Mouse (Mus musculus) erythroblast, embryonic 14.5 days (primary cell): Measurements from ENCODE around the gene Srd5a3. TPM values are rescaled to one million over a fixed set of nuclear protein-coding genes. Genes with fewer than 3 reads are reported as not detected.

ENCODE experiments used
- H3K27me3 ChIP-seq: 2 replicates; pipeline ENCODE4 v1.6.1; 2012; ENCODE audit warnings: inconsistent platforms; ENCODE audit not compliant: control insufficient read depth
- H3K36me3 ChIP-seq: 2 replicates; pipeline ENCODE4 v1.6.1; 2012; ENCODE audit warnings: mild to moderate bottlenecking, inconsistent platforms; ENCODE audit not compliant: control insufficient read depth
- H3K4me1 ChIP-seq: 2 replicates; pipeline ENCODE4 v1.6.1; 2012; ENCODE audit warnings: inconsistent platforms; ENCODE audit not compliant: control insufficient read depth
- H3K4me3 ChIP-seq: replicated peaks from 2 replicates; pipeline ENCODE3; 2012; ENCODE audit warnings: moderate library complexity, mild to moderate bottlenecking, inconsistent platforms
- H3K9me3 ChIP-seq: 2 replicates; pipeline ENCODE4 v1.6.1; 2012; ENCODE audit warnings: low read length, inconsistent platforms, mixed read lengths; ENCODE audit not compliant: control insufficient read depth
- GATA1 ChIP-seq: IDR thresholded peaks from 2 replicates; pipeline ENCODE4 v1.6.1; 2012; ENCODE audit warnings: low read length, inconsistent platforms, mixed read lengths
- TAL1 ChIP-seq: IDR thresholded peaks from 3 replicates; pipeline ENCODE4 v1.6.1; 2012; ENCODE audit warnings: low read length, inconsistent platforms, mixed read lengths
- polyA plus RNA-seq: library from polyadenylated mRNA; stranded (reverse); fragments of >175 nt; gene quantifications from 2 replicates; pipeline ENCODE4 v1.2.3, GENCODE M21; 2012

Srd5a3 gene
- polyA plus RNA-seq, 1 experiment, result 4.1 TPM

DNA sequence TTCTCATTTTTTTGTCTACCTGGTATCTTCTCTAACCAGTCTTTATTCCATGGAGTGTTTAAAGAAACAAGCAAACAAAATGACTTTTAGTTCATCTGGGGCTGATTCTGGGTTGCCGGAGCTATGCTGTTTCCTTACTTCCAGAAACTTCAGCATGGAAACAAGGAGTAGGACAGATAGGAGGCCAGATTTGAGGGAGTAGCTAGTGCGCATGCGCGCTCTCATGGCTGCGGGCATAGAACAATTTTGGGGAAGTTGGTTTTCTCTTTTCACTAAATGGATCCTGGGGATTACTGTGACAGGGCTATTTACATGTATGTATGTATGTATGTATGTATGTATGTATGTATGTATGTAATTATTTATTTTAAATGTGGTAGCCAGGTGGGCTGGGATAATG is 39.1 kb downstream of the Srd5a3 start:
- no peak overlapping the region for H3K4me3 ChIP-seq
- peaks cover 22% of the 10 kb centered on the region for H3K27me3 ChIP-seq
- TF ChIP-seq GATA1 (no peak), TAL1 (no peak)
- peaks cover 18% of the 10 kb centered on the region for H3K4me1 ChIP-seq
- H3K9me3 ChIP-seq, result no peaks in the 10 kb centered on the region
- H3K36me3 ChIP-seq, result no peaks in the 10 kb centered on the region

DNA sequence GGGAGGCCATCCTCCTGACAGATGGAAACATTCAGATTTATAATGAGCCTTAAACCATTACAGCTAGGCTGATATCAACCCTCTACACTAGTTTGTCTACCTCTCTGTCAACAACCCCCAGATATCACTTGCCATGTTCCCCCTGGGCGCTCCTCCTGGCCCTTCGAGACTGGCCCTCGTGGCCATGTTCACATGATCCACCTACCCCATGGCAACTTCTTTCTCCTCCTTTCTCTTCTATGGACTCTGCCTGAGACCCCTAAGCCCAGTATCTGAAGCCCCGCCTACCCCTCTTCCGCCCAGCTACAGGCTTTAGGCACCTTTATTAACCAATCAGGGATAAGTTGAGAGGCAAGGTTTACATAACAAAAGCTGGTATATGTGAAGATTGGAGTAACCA is 39.7 kb downstream of the Srd5a3 start:
- Histone ChIP-seq H3K4me3 (no peak overlapping the region), H3K9me3 (no peaks in the 10 kb centered on the region), H3K4me1 (peaks cover 24% of the 10 kb centered on the region), H3K36me3 (no peaks in the 10 kb centered on the region), H3K27me3 (peaks cover 22% of the 10 kb centered on the region)
- TF ChIP-seq GATA1 (no peak), TAL1 (no peak)

DNA sequence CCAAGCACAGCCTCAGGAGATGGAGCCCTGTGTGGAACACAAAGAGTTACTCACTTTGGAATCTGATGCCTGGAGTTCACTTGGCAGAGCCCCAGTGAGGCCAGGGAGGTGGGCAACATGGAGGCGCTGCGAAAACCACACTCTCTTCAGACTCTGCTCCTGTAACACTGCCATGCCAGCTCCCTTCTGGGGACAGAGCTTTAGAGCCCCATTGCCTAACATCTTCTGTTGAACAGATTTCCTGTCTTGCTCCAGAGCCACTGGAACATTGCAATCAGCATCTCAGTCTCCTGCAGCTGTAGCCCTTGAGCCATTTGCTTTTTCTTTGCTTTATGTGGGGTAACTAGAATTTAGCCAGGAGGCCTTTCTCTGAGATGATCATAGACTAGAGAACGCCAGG is 42.3 kb downstream of the Srd5a3 start:
- peaks cover 13% of the 10 kb centered on the region for H3K36me3 ChIP-seq
- H3K27me3 ChIP-seq, result peaks cover 10% of the 10 kb centered on the region
- H3K9me3 ChIP-seq, result no peaks in the 10 kb centered on the region
- TF ChIP-seq TAL1 (no peak), GATA1 (no peak)
- H3K4me3 ChIP-seq, result no peak overlapping the region
- H3K4me1 ChIP-seq, result peaks cover 43% of the 10 kb centered on the region

DNA sequence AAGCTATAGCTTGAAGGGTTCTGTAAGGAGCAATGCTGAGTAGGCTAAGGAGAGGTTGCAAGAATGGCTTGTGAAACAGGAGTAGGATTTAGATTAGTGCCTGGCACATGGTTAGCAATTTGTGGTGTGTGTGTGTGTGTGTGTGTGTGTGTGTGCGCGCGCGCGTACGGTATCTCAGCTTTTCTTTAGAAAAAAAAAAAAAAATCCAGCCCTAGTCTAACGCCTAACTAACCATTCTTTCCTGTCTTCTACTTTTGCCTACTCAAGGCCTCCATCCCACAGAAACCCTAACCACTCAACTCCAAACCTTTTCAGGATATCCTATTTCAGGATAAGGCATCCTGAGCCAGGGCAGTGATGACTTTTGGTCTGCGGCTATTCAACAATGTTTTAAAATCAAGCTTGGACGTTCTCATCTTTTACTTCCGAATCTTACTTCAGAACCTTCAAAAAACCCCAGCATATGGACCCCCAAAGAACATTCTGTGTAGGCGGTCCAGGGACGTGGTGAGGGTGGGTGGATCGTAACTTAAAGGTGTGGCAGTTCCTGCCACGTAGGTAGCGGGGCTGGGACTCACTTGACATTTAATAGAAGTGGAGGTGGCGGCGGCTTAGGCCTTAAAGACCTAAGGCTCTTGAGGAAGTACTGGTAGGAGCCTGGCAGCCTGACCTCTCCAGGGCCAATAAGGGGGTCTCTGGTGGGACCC is 43.1 kb downstream of the Srd5a3 start:
- H3K27me3 ChIP-seq, result peaks cover 8% of the 10 kb centered on the region
- peaks cover 17% of the 10 kb centered on the region for H3K36me3 ChIP-seq
- peak overlapping the region; percentile 70 for H3K4me3 ChIP-seq
- no peak for TF ChIP-seq GATA1
- TF ChIP-seq TAL1, result no peak
- H3K4me1 ChIP-seq, result peaks cover 45% of the 10 kb centered on the region
- no peaks in the 10 kb centered on the region for H3K9me3 ChIP-seq

DNA sequence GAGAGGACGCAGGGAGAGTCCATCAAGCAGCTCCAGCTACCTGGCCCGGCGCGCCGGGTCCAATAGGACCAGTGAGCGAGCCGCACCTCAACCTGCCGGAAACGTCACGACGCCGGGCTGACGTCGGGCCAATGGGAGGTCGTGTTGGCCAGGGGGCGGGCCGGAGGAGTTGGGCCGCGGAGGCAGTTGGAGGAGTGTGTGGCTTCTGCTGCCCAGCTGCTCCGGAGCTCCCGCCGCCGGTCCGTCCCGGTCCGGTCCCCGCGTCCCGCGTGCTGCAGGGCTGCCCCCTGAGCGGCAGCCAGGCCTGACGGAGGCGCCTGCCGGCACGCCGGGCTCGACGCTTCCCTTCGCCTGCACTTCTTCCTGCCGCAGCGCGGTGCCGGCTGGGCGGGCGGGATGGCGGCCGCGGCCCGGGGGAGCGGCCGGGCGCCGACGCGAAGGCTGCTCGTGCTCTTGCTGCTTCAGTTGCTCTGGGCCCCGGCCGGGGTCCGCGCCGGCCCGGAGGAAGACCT is 43.7 kb downstream of the Srd5a3 start, which contains the start of gene Tmem165:
TSS of gene Tmem165 (plus strand) at position 131 of the 512 bp plus-strand sequence.
- Histone ChIP-seq H3K9me3 (no peaks in the 10 kb centered on the region), H3K36me3 (peaks cover 17% of the 10 kb centered on the region), H3K4me3 (peak within 1 kb of the TSS; percentile 70), H3K27me3 (peaks cover 6% of the 10 kb centered on the region), H3K4me1 (peaks cover 47% of the 10 kb centered on the region)
- TF ChIP-seq GATA1, result no peak
- TF ChIP-seq TAL1, result no peak

GRCm38 (mm10) chr5:76184286-76185080 is 44.4 kb downstream of the Srd5a3 start:
- no peak for TF ChIP-seq GATA1
- TF ChIP-seq TAL1, result no peak
- Histone ChIP-seq H3K27me3 (peaks cover 4% of the 10 kb centered on the region), H3K36me3 (peaks cover 24% of the 10 kb centered on the region), H3K4me3 (peak overlapping the region; percentile 70), H3K4me1 (peaks cover 54% of the 10 kb centered on the region), H3K9me3 (no peaks in the 10 kb centered on the region)

GRCm38 (mm10) chr5:76187885-76188284 is 47.8 kb downstream of the Srd5a3 start:
- Histone ChIP-seq H3K4me3 (no peak overlapping the region), H3K9me3 (no peaks in the 10 kb centered on the region), H3K36me3 (peaks cover 50% of the 10 kb centered on the region), H3K4me1 (peaks cover 73% of the 10 kb centered on the region), H3K27me3 (no peaks in the 10 kb centered on the region)
- TF ChIP-seq GATA1 (no peak), TAL1 (no peak)

DNA sequence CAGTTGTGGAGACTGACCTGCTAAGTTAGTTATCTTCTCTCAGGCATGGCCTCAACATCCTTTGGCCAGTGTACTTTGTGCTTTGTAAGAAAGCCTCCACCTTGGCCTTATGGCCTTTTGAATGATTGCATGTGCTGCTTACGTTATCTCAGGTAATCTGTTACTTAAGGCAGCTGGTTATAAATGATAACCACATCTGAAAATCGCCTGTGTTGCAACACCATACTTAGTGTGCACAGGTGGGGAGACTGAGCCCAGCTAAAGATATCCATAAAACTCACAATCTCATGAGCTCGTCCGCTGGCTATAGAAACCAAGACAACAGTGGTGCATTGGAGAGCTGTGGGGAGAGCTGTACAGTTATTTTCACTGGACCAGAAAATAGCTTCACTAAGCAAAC is 50.5 kb downstream of the Srd5a3 start:
- Histone ChIP-seq H3K4me1 (peaks cover 64% of the 10 kb centered on the region), H3K9me3 (no peaks in the 10 kb centered on the region), H3K27me3 (no peaks in the 10 kb centered on the region), H3K4me3 (no peak overlapping the region), H3K36me3 (peaks cover 63% of the 10 kb centered on the region)
- TF ChIP-seq GATA1 (no peak), TAL1 (no peak)

DNA sequence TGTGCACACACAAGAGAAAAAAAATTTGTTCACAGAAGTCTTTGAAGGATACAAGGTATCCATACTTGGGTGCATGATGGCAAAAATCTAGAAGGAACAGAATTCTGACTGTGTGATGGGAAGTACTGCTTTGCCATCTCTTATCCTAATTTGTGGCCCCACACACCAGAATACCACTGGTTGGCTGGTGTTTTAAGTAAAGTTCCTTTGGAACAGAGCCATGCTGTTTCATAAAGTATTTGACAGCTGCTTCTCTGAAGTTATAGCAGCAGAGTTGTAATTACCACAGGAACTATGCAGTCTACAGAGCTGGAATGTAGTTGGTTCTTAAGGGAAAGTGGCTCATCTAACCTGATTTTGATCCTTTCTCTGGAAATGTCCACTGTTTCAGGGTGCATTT is 53.0 kb downstream of the Srd5a3 start:
- TF ChIP-seq TAL1 (no peak), GATA1 (no peak)
- H3K4me1 ChIP-seq, result peaks cover 46% of the 10 kb centered on the region
- H3K36me3 ChIP-seq, result peaks cover 64% of the 10 kb centered on the region
- no peak overlapping the region for H3K4me3 ChIP-seq
- no peaks in the 10 kb centered on the region for H3K27me3 ChIP-seq
- H3K9me3 ChIP-seq, result no peaks in the 10 kb centered on the region
